Mouse (Mus musculus): ENCODE measurements around the gene Sncb. TPM values are rescaled to one million over a fixed set of nuclear protein-coding genes. Genes with fewer than 3 reads are reported as not detected.

The Sncb gene
- not detected in 2 replicates for total RNA-seq (2012; rRNA removed)
- not detected for polyA plus RNA-seq (2012; ENCODE audit: insufficient read depth in 1 of 2, insufficient read length in 2 of 2, low read depth in 1 of 2, low replicate concordance in 2 of 2, missing spikeins in 1 of 2)

GRCm38 (mm10) chr13:54766192-54766768 is at the start of gene Sncb:
Gene Sncb, minus strand, starts transcription at chr13:54766595.
- Histone ChIP-seq H3K27me3 (ENCODE audit: control insufficient read depth in 1 of 2, insufficient read depth in 2 of 2, low read length in 2 of 2) (no peaks in the 10 kb centered on the region), H3K79me2 (ENCODE audit: control insufficient read depth, insufficient read depth, low read length, poor library complexity) (no peaks in the 10 kb centered on the region), H3K4me1 (ENCODE audit: control insufficient read depth in 1 of 2, insufficient read depth in 2 of 2, low read length in 2 of 2) (no peaks in the 10 kb centered on the region), H3K27ac (ENCODE audit: control insufficient read depth, low read depth, low read length) (no peak within 1 kb of the TSS), H3K36me3 (ENCODE audit: control insufficient read depth in 1 of 2, insufficient read depth in 2 of 2, low read length in 2 of 2) (no peaks in the 10 kb centered on the region), H3K9ac (ENCODE audit: control insufficient read depth, low read depth, low read length, poor library complexity, severe bottlenecking) (no peak within 1 kb of the TSS), H3K9me3 (replicated peaks; ENCODE audit: insufficient read depth, low read length) (no peaks in the 10 kb centered on the region), H3K4me3 (ENCODE audit: control insufficient read depth in 1 of 2, insufficient read depth in 1 of 2, low read depth in 2 of 2, low read length in 2 of 2) (no peak within 1 kb of the TSS)
- no peak for DNase-seq (ENCODE audit: low read depth, low spot score)
- TF ChIP-seq KAT2A (conservative IDR thresholded peaks at IDR 0.05; ENCODE audit: low read depth, low read length) (no peak), CTCF (IDR thresholded peaks at IDR 0.05 in 2 of 3, conservative IDR thresholded peaks at IDR 0.05 in 1 of 3; ENCODE audit: control insufficient read depth in 1 of 3, insufficient read depth in 1 of 3, low read depth in 2 of 3, low read length in 3 of 3, poor library complexity in 1 of 3, severe bottlenecking in 1 of 3) (no peak), POLR2AphosphoS2 (IDR thresholded peaks at IDR 0.05; ENCODE audit: low read length) (no peak), USF1 (IDR thresholded peaks at IDR 0.05; ENCODE audit: low read depth, low read length) (no peak), GATA1 (IDR thresholded peaks at IDR 0.05; ENCODE audit: low read depth, low read length) (no peak), MYC (IDR thresholded peaks at IDR 0.05; ENCODE audit: low read depth, low read length) (no peak)

DNA sequence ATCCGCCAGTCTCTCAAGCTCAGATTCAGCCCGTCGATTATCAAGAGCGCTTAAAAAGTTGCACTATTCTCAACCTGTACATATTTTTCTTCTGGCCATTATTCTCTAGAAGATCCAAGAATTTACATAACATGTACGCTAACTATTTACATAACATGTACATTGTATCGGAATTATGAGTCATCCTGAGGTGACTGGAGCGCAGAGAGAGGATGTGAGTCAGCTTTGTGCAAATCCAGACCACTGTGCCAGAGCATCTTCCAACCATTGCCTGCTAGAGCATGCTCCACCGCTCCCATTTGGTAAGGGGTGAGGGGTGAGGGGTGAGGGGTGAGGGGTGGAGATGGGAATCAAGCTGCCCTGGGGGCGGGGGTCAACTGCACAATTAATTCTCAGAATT is 47.0 kb upstream of the Sncb start:
- no peak for TF ChIP-seq E2F4 (IDR thresholded peaks at IDR 0.05; ENCODE audit: borderline replicate concordance, low read depth, low read length)
- TF ChIP-seq TAL1 (IDR thresholded peaks at IDR 0.05; ENCODE audit: low read length): no peak
- TF ChIP-seq MAZ (IDR thresholded peaks at IDR 0.05; ENCODE audit: low read depth, low read length): no peak
- TF ChIP-seq ZKSCAN1 (IDR thresholded peaks at IDR 0.05; ENCODE audit: low read depth, low read length): no peak
- TF ChIP-seq ZMIZ1 (IDR thresholded peaks at IDR 0.05; ENCODE audit: low read depth, low read length): no peak
- no peak for TF ChIP-seq MAFK (IDR thresholded peaks at IDR 0.05; ENCODE audit: borderline replicate concordance, low read depth, low read length)
- no peak for TF ChIP-seq CHD1 (IDR thresholded peaks at IDR 0.05; ENCODE audit: low read depth, low read length)
- no peak for TF ChIP-seq NELFE (IDR thresholded peaks at IDR 0.05; ENCODE audit: low read depth, low read length)
- TF ChIP-seq POLR2AphosphoS5 (IDR thresholded peaks at IDR 0.05; ENCODE audit: borderline replicate concordance, low read depth, low read length): no peak
- TF ChIP-seq KAT2A (conservative IDR thresholded peaks at IDR 0.05; ENCODE audit: low read depth, low read length): no peak
- TF ChIP-seq MXI1 (IDR thresholded peaks at IDR 0.05; ENCODE audit: low read depth, low read length): no peak
- no peak for TF ChIP-seq TCF12 (IDR thresholded peaks at IDR 0.05; ENCODE audit: low read depth, low read length)
- no peak for TF ChIP-seq BHLHE40 (IDR thresholded peaks at IDR 0.05; ENCODE audit: borderline replicate concordance, low read depth, low read length)
- H3K36me3 ChIP-seq (ENCODE audit: control insufficient read depth in 1 of 2, insufficient read depth in 2 of 2, low read length in 2 of 2): no peaks in the 10 kb centered on the region
- H3K79me2 ChIP-seq (ENCODE audit: control insufficient read depth, insufficient read depth, low read length, poor library complexity): no peaks in the 10 kb centered on the region
- H3K4me3 ChIP-seq (ENCODE audit: control insufficient read depth in 1 of 2, insufficient read depth in 1 of 2, low read depth in 2 of 2, low read length in 2 of 2): no peak overlapping the region
- H3K9me3 ChIP-seq (replicated peaks; ENCODE audit: insufficient read depth, low read length): no peaks in the 10 kb centered on the region
- H3K27ac ChIP-seq (ENCODE audit: control insufficient read depth, low read depth, low read length): no peak overlapping the region
- H3K27me3 ChIP-seq (ENCODE audit: control insufficient read depth in 1 of 2, insufficient read depth in 2 of 2, low read length in 2 of 2): no peaks in the 10 kb centered on the region
- no peak for DNase-seq (ENCODE audit: low read depth, low spot score)
- H3K9ac ChIP-seq (ENCODE audit: control insufficient read depth, low read depth, low read length, poor library complexity, severe bottlenecking): no peak overlapping the region
- no peaks in the 10 kb centered on the region for H3K4me1 ChIP-seq (ENCODE audit: control insufficient read depth in 1 of 2, insufficient read depth in 2 of 2, low read length in 2 of 2)
